Mouse (Mus musculus) thymus, postnatal 25 days (tissue): ENCODE data around the gene Prss48.
A peak's percentile ranks its signal among the peaks of the same experiment; 100 is the strongest.
"Not testable (repeated sequence)": the region's sequence is repeated elsewhere in the genome, so short reads cannot be mapped to it uniquely, and the experiment has no call there.

ENCODE experiments used
- DNase-seq: peaks from one replicate; pipeline ENCODE4 v3.0.0; 2022

Gene Prss48

DNA sequence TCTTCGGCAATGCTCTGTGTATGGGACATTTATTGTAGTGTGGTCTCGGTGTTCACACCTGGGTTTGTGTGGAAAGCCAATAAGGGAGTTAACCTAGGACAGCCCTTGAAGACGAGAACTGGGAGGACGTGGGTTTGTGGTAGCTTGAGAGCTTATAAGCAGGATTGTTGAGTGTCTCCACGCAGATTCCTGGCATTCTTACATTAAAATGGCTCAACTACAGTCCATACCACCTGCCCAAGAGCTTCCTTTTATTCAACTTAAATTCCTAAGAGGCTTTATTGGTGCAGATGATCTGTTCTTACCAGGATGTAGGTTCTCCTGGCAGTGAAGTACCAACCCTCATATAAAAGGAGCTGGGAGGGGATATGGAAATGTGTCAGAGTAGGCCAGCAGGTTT is 649 bp upstream of the Prss48 start:
- no peak for DNase-seq

GRCm38 (mm10) chr3:86001271-86001670 is 1.0 kb downstream of the Prss48 start:
- no peak for DNase-seq

DNA sequence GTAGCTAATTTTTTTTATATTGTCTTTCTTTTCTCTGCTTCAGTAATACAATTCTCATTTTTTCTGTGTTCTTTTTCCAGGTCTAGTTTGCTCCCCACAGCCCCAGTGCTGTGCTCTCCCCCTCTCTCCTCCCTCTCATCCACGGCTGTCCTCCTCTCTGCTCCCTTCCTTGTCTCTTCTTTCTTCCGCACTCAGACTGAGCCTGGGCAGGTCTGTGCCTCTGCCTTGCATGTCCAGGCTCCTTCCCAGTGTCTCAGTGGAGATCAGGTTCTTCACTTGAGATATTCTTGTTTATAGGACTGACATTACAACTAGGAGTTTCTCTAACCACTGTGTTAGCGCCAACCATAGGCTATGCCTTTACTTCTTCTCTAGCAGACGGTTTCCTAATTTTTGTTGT is 7.6 kb downstream of the Prss48 start:
- no peak for DNase-seq

GRCm38 (mm10) chr3:85993744-85994143 is 8.5 kb downstream of the Prss48 start:
- no peak for DNase-seq

DNA sequence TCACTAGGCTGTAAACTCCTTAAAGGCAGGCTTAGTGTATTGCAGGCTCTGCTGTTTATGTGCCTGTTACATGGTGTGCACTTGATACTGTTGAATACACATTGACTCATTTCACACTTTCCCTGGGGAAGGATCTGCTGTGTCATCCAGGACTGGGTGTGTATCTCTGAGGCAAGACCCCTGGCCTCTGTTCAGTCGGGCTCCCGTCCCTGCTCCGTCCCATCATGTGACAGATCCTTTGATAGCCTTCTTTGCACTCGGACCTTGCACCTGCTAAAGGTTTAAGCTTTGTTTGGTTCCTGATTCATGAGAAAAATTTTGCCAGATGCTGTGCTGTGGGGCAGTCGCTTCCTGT is 10.5 kb downstream of the Prss48 start:
- DNase-seq: no peak

- DNase-seq: no peak
Observed at GRCm38 (mm10) chr3:85991140-85991801, 11.0 kb downstream of the Prss48 start.

- DNase-seq: no peak
Observed at GRCm38 (mm10) chr3:85987225-85987624, 15.1 kb downstream of the Prss48 start.

- DNase-seq: no peak
Observed at GRCm38 (mm10) chr3:85984537-85984936, 17.8 kb downstream of the Prss48 start.

- not testable (repeated sequence) for DNase-seq
Observed at GRCm38 (mm10) chr3:85981761-85982160, 20.5 kb downstream of the Prss48 start.

- DNase-seq: no peak
Observed at GRCm38 (mm10) chr3:85980036-85980435, 22.3 kb downstream of the Prss48 start.

DNA sequence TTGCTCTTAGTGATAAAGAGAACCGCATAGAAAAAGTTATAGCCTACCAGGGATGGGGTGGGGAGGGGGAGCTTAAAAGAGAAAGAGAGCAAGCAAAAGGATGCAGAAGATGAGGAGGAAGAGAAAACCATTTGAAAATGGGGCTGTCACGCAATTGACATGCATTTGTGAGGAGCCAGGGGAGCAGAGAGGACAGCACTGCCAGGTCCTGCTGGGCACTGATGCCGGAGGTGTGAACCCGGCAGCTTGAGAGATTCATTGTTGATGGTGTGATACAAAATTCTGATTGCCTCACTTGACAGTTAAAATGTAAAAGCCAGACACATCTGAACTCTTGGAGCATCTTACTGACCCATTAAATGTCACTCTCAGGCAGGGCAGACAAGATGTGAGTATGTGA is 27.8 kb downstream of the Prss48 start:
- no peak for DNase-seq

DNA sequence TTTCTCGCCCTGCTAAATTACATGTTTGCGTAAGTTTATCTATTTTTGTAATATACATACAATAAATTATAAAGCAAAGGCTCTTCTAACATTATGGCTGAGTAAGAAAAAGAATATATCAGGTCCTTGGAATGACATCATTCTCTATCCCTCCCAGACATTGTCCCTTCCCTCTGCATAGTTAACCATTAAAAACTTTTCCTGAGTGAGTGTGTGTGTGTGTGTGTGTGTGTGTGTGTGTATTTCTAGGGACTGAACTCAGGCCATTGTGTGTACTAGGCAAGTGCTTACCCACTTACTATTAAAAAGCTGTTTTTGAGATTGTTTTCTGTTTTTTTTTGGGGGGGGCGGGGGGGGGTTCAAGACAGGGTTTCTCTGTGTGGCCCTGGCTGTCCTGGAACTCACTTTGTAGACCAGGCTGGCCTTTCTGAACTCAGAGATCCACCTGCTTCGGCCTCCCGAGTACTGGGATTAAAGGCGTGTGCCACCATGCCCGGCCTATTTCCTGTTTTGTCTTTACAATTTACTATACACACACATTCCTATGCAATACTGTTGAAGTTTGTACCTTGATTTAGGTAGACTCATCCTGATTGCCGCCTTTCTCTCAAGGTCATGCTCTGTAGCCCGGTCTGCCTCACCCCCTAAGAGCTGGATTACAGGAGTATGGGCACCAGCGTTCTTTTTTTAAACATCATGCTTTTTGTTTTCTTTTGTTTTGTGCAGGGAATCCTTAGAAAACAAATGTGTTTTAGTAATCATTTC is 28.7 kb downstream of the Prss48 start:
- no peak for DNase-seq

- no peak for DNase-seq
Observed at GRCm38 (mm10) chr3:85971599-85971975, 30.7 kb downstream of the Prss48 start.

DNA sequence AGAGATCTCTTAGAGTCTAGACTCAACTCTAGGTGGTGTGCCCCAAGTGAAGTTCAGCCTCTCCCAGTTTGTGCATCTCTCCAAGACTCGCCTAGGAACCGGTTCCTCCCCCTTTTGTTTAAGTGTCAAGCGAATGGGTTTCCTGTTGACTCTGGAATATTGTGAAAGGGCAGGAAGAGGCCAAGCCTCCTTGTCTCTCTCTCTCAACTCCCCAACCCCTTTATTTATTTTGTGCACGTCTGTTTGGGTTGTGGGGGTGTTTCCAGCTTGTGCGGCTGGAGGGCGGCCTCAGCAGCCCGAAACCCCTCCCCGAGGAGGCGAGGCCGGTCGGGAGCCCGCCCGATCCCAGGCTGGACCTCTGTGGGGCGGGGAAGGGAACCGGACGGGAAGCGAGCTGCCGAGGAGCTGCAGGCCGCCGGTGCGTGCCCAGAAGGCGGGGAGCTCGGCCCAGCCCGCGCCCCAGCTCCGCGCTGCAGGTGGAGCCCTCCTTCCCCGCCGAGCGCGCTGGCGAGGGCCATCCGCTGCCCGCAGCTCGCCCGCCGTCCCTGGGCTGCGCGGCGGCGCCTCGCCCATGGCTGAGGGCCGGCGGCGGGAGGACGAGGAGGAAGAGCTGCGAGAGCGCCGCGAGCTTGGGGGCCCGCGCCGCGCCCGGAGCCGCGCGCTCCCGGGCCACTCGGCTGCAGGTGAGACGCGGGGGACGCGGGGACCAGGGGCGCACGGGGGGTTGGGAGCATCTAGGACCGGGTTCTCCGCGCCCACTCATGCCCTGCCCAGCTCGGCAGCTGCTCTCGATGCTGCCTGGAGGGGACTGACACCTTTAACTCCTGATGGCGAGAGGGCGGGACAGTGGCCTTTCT is 31.3 kb downstream of the Prss48 start, which contains the start of gene Sh3d19:
Gene Sh3d19, plus strand, starts transcription at position 368 of the 857 bp plus-strand sequence.
- peak; percentile 2 for DNase-seq

GRCm38 (mm10) chr3:85969040-85969439 is 33.3 kb downstream of the Prss48 start:
- DNase-seq: no peak

DNA sequence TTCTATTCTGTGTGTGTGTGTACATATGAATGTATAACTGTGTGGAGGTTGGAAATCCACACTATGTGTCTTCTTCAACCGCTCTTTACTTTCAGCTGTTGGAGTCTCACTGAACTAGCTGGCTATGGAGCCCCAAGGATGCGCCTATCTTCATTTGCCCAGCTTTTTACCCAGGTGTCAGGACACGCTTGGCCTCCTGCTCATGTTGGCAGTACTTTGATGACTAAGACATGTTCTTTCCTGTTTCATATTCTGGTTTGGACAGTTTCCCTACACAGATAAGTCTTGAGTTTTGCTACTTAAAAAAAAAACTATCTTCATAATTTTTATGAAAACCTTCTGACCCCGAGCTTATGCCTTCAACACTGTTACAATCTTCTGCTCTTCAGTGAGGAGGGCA is 36.8 kb downstream of the Prss48 start:
- no peak for DNase-seq

DNA sequence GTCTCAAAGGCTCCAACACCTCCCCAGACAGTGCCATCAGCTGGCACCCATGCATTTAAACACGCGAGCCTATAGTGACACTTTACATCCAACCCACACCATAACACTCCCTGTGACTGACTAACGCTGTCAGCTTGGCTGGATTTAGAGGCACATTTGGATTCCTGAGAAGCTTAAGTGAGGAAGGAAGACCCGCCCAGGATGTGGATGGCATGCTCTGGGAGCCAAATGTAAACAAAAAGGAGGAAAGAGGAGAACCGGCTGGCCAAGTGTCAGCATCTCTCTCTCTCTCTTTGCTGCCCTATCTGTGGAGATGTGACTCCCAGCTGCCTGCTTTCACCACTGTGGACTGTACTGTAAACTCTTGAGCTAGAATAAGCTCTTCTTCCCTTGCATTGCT is 41.2 kb downstream of the Prss48 start:
- DNase-seq: no peak

DNA sequence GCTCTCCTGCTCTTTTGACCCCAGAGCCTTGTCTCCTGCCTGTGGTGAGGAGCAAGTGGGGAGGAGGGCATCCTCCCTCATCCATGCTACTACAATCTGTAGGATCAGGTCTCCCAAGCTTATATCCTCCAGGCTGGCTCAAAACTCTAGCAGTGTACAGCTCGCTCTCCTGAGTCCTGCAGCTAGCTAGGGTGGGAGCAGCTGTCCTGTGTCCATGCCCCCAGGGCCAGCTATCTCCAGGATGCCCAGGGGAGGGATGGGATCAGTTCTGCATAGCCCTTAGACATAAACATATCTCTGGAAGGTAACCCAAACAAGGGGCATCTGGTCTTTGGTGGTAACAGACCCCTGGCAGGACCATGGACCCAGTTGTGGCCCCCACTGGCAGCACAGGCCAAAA is 42.6 kb downstream of the Prss48 start:
- no peak for DNase-seq

- DNase-seq: no peak
Observed at GRCm38 (mm10) chr3:85955704-85956103, 46.6 kb downstream of the Prss48 start.

DNA sequence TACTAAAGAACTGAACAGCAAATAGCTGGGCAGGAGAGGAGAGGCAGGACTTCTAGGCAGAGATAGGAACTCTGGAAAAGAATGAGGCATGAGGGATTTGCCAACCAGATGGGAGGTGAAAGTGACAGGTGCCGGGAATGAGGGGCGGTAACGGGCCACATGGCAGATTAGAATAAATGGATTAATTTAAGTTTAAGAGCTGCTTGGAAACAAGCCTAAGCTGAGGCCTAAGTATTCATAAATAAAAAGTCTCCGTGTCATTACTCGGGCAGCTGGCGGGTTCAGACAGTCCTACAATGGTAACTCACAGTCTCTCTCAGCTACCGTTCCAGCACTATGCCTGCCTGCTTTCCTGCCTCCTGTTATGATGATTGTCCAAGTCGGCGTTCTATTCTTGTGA is 47.0 kb downstream of the Prss48 start:
- DNase-seq: no peak

DNA sequence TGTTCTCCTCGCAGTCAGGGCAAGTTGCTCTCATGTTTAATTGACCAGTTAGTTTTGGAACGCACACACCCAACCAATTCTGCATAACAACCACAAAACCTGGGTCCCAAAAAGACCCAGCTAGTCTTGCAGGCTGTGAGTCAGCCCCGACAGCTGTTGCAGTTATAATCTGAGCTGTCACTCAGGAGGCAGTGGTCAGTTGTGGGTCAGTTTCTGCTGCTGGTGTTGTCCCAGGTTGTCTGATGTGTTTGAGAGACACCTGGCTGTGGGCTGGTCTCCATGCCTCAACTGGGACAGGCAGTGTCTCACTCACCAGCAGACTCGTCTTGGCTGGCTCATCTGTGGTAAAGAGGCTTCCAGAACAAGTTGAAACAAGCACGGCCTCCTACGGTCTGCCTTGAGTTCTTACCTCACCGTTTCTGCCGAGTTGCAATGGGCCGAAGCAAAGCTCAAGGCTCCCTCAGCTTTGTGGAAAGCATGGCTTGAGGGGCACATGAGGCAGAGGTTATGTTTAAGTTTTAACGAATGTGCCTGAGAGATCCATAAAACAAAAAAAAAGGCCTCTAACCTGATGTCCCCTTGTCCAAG is 49.5 kb downstream of the Prss48 start:
- DNase-seq: no peak

DNA sequence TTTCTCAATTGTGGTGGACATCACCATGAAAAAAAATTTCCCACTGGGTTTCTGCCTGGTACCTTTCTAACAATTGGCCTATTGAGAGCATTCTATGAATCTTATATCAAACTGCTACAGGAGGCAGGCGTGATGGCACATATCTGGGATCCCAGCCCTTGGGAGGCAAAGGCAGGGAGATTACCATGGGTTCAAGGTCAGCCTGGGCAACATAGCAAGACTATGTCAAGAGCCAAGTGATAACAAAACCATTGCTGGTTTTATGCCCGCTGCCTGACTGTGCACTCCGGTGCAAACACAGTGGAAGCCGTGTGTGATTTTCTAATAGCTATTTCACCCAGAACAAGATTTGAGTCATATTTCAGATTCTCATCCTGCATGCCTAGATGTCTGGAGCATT is 51.4 kb downstream of the Prss48 start:
- DNase-seq: no peak
